Mouse (Mus musculus): Measurements from ENCODE around the gene Rbfox1. TPM values are rescaled to one million over a fixed set of nuclear protein-coding genes. Genes with fewer than 3 reads are reported as not detected.

The Rbfox1 gene
- total RNA-seq, 2 experiments from 2014 or later, result 323 to 338 TPM

DNA sequence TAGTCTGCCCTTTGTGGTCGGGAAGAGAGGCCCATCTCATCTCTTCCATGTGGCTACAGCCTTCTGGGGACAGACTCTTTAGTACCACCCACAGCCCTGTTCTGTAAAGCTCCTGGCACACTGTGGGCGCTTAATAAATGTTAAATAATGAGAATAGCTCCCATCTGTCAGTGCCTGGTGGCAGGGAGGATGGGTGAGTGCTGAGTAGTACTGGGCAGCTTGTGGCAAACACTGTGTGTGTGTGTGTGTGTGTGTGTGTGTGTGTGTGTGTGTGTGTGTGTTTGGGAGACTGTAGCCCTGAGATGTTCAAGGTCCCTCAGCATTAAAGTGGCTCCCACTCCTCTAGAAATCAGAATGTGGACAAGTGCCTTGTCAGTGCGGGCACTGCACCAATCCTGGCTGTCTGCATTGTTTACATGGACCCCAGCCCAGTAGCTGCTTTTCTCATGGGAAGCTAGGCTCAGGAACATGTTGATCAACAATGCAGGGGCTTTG, 1196.0 kb downstream of the Rbfox1 start:
- no peak for DNase-seq (ENCODE audit: low spot score in 2 of 2)
- intact Hi-C loops (cut with DNase I), result no loop called here

DNA sequence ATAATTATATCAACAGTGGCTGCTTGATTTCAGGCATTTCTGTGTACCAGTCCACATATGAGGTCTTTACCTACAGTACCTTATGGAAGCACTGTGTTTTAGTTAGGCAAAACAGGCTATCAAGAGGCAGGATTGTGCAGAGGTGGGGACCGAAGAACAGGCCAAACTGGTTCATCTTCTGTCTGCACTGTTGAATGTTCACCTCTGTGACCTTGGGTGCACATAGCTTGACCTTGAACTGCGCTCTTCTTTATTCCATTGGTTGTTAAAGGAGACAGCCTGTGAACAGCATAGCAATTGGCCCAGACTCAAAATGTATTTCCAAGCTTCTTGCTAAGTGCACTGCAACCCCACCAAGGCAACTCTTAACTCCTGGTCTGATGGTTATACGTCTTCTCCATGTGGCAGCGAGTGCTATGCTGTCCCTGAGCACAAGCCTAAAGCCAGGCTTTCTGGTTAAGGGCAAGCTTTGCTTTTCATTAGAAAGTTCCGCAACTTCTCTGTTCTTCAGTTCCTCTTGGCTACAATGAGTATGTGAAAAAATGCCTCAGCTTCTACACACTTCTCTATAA, 1196.6 kb downstream of the Rbfox1 start:
- intact Hi-C loops (cut with DNase I), result no loop called here
- DNase-seq (ENCODE audit: low spot score in 2 of 2), result no peak

DNA sequence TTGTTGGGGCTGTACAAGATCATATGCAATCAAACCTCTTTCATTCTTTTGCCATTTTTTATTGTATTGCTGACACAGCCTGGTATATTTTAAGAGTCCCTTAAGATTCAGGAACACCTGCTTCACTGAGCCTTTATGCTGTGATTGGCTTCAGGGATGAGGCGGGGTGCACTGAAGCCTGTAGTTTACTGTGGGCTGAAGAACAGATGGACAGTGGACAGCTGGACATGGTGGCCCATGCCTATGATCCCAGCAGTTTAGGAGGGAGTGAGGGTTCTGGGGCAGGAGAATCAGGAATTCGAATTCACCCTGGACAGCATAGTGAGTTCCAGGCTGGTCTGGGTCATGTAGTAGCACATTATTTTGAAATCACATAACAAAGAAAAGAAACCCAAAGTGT, 1198.8 kb downstream of the Rbfox1 start:
- intact Hi-C loops (cut with DNase I), result no loop called here
- no peak for DNase-seq (ENCODE audit: low spot score in 2 of 2)

DNA sequence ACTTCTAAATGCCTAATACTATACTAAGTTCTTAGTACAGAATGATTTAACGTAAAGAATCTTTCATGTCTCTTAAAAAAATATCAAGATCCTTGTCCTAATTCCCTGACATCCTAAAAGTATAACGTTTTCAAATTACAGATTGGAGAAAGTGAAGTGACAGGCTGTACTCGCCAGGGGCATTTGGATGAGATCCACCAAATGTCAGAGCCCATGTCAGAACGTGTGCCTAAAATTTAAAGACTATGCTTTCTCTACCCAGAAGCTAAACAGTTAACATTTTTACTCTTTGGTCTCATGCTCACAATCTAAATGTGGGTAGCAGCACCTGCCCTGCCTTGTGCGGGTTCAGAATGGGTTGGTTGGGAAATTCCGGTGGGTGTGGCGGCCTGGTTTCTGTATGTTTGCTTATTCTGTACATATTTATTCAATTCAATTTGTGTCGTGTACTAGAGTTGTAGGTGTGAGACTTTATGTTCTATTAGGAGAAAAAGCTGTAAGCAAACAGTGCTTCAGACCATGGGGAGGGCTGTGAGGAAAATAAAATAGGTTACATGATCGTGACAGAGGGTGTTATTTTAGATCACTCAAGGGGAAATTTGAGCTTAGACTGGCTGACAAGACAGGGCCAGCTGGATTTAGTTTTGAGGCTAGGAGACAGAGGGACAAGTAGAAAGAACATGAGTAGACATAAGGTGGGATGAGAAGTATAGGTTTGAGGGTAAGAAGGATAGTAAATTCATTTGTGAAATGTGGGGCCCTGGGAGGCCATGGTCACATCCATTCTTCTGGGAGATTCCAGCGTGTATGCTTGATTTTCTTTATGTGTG, 1203.7 kb downstream of the Rbfox1 start:
- intact Hi-C loops (cut with DNase I), result no loop called here

DNA sequence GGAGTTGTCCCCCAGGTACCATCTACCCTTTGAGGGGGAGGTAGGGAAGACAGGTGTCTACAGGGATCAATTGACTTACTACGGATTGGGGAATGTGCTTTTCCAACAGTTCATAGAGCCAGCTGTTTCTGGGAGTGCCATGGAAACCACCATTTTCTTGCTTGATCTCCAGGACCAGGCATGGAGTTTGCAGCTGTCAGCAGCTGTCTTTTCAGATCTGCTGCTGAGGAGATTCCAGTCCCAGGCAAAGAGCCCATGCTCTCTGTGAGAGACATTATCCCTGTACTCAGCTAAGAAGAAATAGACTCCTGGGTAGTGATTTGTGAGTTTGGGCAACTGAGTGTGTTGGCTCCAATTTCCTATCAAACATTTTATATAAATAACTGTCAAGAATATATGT, 1204.3 kb downstream of the Rbfox1 start:
- intact Hi-C loops (cut with DNase I), result no loop called here

More for the DNA sequence above, 1203.7 kb downstream of the Rbfox1 start:
- no peak for DNase-seq (ENCODE audit: low spot score in 2 of 2)

DNA sequence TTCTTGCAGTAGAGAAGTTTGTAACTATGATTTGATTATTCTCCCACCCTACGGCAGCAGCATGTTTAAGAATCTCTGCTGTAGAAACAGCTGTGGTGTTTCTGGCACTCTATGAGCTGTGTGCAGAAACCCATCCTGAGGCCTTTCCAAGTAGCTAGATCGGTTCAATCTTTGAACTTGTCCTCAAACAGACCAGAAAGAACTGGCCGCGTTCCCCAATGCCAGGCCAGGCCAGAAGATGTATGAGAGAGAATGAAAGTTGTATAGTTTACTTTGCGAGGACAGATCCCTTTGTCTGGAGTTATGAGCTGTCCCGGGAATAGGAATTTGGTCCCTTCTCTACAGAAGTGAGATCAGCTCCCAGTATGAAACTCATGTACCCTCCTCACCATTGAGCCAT, 1205.0 kb downstream of the Rbfox1 start:
- intact Hi-C loops (cut with DNase I), result no loop called here
- no peak for DNase-seq (ENCODE audit: low spot score in 2 of 2)

More for the DNA sequence above, 1204.3 kb downstream of the Rbfox1 start:
- no peak for DNase-seq (ENCODE audit: low spot score in 2 of 2)

DNA sequence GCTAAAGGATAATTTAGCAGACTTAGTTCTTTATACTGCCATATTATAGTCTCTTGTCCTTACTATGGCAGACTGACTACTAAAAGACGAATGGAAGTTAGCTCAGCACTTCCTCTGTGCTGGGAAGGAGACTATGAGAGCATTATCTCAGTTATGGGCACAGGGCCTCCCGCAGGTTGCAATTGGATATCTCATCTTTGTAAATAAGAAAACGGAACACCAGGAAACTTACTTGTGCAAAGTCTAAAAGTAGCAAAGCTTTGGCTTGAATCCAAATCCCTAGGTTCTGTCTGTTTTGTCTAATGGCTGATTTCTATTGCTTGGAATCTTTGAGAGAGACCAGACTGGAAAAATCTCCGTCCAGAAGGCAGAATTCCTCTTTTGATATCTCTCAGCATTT, 1207.7 kb downstream of the Rbfox1 start:
- no peak for DNase-seq (ENCODE audit: low spot score in 2 of 2)
- intact Hi-C loops (cut with DNase I), result no loop called here

DNA sequence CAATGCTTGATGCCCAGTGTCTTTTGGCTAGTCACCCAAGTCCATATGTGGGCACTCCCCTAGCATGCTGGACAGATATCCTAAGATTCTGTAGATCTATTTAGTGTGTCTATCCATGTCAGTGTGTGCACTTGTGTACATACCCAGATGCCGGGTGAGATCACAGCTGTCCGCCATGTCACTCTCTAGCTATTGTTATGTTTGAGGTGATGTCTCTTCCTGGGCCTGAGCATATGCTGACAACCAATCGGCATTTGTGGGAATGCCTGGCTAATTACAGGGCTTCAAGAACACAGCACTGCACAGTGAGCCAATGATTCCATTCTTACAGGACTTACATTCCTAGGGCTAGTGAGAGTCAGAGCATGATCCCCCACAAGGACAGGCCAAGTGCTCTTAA, 1208.5 kb downstream of the Rbfox1 start:
- intact Hi-C loops (cut with DNase I), result no loop called here
- no peak for DNase-seq (ENCODE audit: low spot score in 2 of 2)

DNA sequence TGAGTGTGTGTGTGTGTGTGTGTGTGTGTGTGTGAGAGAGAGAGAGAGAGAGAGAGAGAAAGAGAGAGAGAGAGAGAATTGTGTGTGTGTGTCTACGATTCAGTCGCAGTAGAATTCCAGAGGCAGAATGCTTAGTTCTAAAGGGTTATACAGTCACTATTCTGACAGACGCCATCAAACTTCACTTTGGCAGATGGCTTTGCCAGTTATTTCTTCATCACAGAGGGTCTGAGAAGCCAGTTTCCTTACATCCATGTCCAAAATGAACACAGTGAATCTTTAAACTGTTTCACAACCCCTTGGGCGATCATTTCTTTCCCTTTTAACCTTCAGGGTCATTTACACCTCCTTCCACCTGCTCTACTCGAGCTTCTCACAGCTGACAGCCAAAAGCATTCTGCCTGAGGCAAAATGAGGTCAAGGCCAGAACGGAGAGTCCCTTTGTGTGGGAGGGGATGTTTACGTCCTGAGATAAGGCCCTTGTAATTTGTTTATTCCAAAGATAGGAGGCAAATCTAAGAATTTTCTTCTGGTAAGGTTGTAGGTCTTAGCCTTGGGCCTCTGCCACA, 1209.1 kb downstream of the Rbfox1 start:
- no peak for DNase-seq (ENCODE audit: low spot score in 2 of 2)
- intact Hi-C loops (cut with DNase I), result no loop called here

DNA sequence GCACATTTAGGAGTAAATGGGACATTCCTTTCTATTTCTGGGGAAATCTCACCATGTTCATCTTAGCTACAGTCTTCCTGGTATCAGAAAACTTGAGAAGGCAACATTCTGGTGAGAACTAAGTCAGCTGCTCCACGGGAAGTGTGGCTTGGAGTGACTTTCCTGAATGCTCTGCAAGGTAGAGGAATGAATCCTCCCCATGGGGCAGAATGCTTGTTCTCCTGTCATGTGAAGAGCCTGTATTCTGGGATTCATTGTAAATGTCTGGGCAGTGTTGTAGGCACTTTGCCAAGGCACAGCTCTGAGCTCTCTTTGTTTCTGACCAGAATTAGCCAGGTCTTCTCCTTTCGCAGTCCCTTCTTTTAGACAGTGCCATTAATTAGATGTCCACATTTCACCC, 1211.9 kb downstream of the Rbfox1 start:
- DNase-seq (ENCODE audit: low spot score in 2 of 2), result no peak
- intact Hi-C loops (cut with DNase I), result no loop called here

DNA sequence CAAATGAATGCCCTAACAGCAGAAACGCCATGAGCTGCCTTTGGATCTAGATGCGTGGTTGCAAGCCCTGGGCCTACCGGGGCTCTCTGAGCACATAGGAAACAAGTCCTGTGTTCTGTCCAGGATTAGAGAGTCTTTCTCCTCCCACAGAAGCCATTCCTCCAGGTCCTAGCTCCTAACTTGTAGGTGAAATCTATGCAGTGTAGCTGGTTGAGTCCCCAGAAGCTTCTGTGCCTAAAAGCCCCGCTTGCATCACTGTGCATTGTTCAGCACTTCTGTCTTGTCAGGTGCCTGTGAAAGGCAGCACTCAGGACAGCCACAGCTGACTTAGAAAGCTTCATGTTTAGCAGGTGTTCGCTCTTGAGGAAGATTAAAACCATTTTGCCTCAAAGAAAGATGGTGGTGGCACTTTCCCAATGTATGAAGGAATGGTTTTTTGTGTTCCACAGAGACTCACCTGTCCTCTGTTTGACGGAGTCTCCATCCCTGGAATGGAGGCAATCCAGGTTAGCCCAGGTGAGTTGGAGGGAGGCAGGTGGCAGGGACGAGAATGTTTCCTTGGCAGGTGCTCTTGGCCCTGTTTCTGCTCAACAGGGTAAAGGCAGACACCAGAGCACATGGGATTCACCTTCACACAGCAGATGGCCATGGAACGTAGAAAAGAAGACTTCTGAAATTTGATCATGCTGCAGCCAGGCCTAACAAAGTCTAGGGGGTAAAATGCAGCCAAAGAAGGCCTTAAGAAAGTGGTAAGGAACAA, 1213.0 kb downstream of the Rbfox1 start:
- DNase-seq (ENCODE audit: low spot score in 2 of 2), result no peak
- intact Hi-C loops (cut with DNase I), result no loop called here

DNA sequence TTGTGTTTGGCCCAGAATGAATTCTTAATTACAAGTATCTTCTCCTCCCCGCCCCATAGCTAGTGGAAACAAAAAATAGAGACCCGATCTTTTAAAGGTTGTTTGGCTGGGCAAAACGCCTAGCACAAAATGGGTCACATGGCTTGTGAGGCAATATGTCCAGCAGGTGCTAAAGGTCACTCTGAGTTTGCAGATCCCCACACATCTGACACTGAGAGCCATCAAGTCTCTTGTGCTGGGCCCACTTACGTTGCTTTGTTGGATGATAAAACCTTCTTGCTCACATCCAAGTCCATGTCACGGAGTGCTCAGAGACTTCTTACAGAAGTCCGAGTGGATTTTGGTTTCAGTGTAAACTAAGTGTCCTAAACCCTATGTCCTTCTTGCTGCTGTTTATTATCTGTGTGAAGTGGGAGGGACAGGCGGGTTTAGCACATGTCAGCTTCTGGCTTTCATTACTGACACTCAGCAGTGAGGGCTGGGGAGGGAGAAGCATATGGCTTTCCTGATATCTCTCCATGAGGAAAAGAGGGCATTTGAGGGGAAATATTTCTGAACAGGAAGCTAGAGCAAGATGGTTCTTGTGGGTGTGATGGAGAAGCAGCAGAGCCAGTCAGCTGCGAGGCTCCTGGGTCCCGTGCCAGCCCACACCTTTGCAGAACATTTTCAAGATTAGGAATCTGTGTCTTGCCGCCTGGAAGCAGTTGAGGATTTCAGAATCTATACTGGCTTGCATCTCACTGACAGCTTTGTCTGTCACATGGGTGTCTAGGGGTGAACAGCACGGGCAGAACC, 1214.5 kb downstream of the Rbfox1 start:
- intact Hi-C loops (cut with DNase I), result no loop called here
- peak; percentile 76 to 84 for DNase-seq (ENCODE audit: low spot score in 2 of 2)

DNA sequence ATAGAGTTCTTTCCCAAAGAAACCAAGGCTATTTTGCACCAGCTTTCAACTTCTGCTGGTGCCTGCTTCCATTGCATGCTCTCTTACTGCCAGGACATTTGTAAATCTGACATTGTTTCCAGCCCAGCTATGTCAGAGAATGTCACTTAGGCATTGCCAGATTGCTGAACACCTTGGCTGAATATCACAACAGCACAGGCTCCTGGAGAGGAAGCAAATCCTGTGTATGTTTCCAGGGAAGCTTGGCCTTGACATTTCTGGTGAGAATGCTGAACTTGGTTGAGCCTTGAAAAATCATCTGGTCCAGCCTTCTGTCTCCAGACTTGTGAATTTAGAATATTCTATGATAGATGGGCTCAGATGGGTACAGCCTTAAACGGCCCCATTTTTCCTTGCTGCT, 1217.3 kb downstream of the Rbfox1 start:
- DNase-seq (ENCODE audit: low spot score in 2 of 2), result no peak
- intact Hi-C loops (cut with DNase I), result no loop called here

DNA sequence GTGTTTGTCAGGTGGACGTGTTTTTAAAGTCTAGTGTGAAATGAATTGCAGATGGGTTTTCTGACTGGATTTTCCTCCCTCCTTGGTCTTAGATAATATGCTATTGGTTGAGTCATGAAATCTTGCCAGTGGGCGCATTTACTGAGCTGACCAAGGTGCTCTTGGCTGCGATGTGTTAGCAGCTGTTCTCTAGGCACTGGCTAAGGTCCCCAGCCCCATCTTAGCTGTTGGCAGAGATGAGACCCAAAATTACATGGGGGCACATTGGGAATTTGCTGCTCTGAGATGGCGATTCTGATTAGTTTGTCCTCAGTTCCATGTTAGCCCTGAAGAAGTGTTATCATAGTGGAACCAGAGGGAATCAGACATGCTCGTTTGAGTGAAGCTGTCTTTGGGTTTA, 1218.1 kb downstream of the Rbfox1 start:
- DNase-seq (ENCODE audit: low spot score in 2 of 2), result no peak
- intact Hi-C loops (cut with DNase I), result no loop called here

DNA sequence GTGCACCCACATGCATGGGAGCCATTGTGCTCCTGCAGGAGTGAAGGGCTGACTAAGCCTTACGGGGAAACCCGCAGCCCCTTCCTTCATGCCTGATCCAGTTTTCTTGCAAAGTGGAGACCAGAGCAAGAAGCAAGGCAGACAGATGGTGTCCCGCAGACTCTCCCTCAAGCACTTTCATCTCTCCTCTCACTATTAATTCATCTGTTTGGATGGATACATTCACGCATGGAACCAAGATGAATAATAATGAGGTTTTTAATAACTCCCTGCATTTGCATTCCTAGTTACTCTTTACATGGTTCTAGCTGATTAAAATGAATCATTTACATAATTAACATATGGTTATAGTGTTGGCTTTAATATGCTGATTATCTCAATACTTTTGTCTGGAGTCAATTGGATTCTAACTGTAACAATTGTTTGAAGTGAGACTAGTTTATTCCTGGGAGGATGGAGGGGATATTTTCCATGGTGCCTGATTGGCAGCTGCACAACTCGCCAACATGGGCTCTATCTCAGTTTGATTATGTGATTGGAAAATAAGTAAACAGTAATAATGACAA, 1221.4 kb downstream of the Rbfox1 start:
- no peak for DNase-seq (ENCODE audit: low spot score in 2 of 2)
- intact Hi-C loops (cut with DNase I), result no loop called here

DNA sequence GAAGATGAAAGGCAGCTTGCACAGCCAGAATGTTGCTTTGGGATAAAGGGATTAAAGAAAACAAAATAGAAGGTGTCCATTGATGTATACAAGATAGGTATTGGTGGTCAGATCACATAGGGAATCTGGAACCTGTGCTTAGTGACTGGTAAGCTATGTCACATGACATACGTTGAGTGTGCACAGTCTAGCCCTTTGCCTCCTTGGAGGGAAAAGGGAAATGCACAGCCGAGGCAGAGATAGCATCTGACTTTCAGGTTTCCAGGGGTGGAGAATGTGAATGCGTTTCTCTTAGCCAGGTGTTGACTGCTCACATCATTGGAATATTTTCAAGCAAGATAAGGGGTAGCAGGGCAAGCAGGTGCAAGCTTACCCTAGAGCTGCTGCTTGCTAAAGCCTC, 1230.8 kb downstream of the Rbfox1 start:
- no peak for DNase-seq (ENCODE audit: low spot score in 2 of 2)
- intact Hi-C loops (cut with DNase I), result no loop called here

DNA sequence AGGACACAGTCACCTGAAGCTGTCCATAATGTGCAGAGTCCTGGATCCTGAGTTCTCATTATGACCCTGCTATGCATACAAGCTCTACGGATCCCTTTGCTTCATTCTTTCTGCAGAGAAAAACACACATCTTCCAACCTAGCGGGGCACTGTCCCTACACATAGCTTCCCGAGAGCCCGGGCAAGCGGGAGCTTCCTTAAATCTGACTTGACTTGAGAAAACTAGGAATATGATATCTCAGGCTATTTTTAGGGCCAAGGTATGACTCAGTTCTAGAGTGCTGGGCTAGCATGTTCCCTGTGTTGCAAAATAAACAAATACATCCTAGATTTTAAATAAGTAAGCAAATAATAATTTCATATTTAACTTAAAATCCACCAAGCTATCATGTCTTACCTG, 1244.4 kb downstream of the Rbfox1 start:
- DNase-seq (ENCODE audit: low spot score in 2 of 2), result no peak
- intact Hi-C loops (cut with DNase I), result no loop called here

DNA sequence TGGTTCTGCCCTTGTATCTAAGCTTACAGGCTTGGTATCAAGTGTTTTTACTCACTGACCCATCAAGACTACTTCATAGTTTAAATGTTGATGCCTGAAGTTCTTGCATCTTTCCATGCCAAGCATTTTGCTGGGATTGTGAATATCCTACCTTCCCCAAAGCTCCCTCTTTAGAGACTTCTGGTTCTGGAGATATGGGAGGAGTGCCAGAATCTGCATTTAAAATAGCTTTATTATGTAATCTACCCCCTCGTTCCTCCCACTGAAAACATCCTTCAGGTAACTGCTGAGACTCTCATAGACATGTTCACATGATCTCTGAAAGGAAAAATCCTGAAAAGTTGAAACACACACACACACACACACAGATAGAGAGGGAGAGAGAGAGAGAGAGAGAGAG, 1247.3 kb downstream of the Rbfox1 start:
- no peak for DNase-seq (ENCODE audit: low spot score in 2 of 2)
- intact Hi-C loops (cut with DNase I), result no loop called here

DNA sequence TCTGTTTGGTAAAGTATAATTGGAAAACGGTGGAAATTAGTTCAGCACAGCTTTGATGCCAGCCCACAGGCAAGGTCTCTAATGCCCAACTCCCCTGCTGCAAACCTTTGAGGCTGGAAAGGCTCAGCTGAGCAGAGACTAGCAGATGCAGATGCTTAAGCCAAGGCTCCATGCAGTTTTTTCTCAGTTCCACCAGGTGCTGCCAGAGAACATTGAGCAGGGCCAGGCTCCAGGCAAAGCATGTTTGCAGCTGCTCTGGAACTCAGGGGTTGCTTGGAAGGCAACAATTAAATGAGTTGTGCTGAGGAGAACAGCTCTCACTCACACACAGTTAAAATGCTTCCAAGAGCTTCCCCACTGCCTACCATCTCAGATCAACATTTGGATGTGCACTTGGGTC, 1251.8 kb downstream of the Rbfox1 start:
- intact Hi-C loops (cut with DNase I), result no loop called here
- DNase-seq (ENCODE audit: low spot score in 2 of 2), result peak; percentile 42 to 52

Measured in left cerebral cortex, postnatal 36 days (tissue).